Mouse (Mus musculus): Measurements from ENCODE around the gene Plch2. TPM values are rescaled to one million over a fixed set of nuclear protein-coding genes. Genes with fewer than 3 reads are reported as not detected.

Gene Plch2
- polyA plus RNA-seq, 1 experiment from 2014 or later: 4.2 TPM

- H3K36me3 ChIP-seq (replicated peaks): no peaks in the 10 kb centered on the region
- no peak overlapping the region for H3K9ac ChIP-seq
- no peak overlapping the region for H3K4me3 ChIP-seq (replicated peaks)
- no peak overlapping the region for H3K27ac ChIP-seq
- 77% methylated on average over 11 of the region's 11 CpGs for WGBS
- no peak for ATAC-seq (ENCODE audit: low FRiP score)
- H3K4me2 ChIP-seq: no peak overlapping the region
- peaks cover 30% of the 10 kb centered on the region for H3K27me3 ChIP-seq
- H3K9me3 ChIP-seq: no peaks in the 10 kb centered on the region
- H3K4me1 ChIP-seq: peaks cover 77% of the 10 kb centered on the region
These were observed 39.2 kb downstream of the Plch2 start for GRCm38 (mm10) chr4:155017253-155017878.

- no peak overlapping the region for H3K4me3 ChIP-seq (replicated peaks)
- peaks cover 72% of the 10 kb centered on the region for H3K4me1 ChIP-seq
- no peak overlapping the region for H3K27ac ChIP-seq
- no peak overlapping the region for H3K9ac ChIP-seq
- no peaks in the 10 kb centered on the region for H3K36me3 ChIP-seq (replicated peaks)
- no peak overlapping the region for H3K4me2 ChIP-seq
- ATAC-seq (ENCODE audit: low FRiP score): no peak
- peaks cover 35% of the 10 kb centered on the region for H3K27me3 ChIP-seq
- H3K9me3 ChIP-seq: no peaks in the 10 kb centered on the region
- 71% methylated on average over 11 of the region's 11 CpGs for WGBS
These were observed 39.8 kb downstream of the Plch2 start for GRCm38 (mm10) chr4:155016807-155017206.

- Histone ChIP-seq H3K27ac (no peak overlapping the region), H3K27me3 (peaks cover 39% of the 10 kb centered on the region), H3K9ac (no peak overlapping the region), H3K36me3 (replicated peaks) (no peaks in the 10 kb centered on the region), H3K4me1 (peaks cover 64% of the 10 kb centered on the region), H3K4me3 (replicated peaks) (no peak overlapping the region), H3K4me2 (no peak overlapping the region), H3K9me3 (no peaks in the 10 kb centered on the region)
- 83% methylated on average over 4 of the region's 4 CpGs for WGBS
- ATAC-seq (ENCODE audit: low FRiP score): no peak
These were observed 41.0 kb downstream of the Plch2 start for GRCm38 (mm10) chr4:155015550-155015949.

- Histone ChIP-seq H3K4me2 (no peak overlapping the region), H3K4me3 (replicated peaks) (no peak overlapping the region), H3K4me1 (peaks cover 56% of the 10 kb centered on the region), H3K27me3 (peaks cover 39% of the 10 kb centered on the region), H3K9me3 (no peaks in the 10 kb centered on the region), H3K9ac (no peak overlapping the region), H3K27ac (no peak overlapping the region), H3K36me3 (replicated peaks) (no peaks in the 10 kb centered on the region)
- ATAC-seq (ENCODE audit: low FRiP score): no peak
- 79% methylated on average over 12 of the region's 12 CpGs for WGBS
These were observed 41.8 kb downstream of the Plch2 start for GRCm38 (mm10) chr4:155014791-155015190.

GRCm38 (mm10) chr4:155014244-155014643 is 42.3 kb downstream of the Plch2 start:
- Histone ChIP-seq H3K27ac (no peak overlapping the region), H3K9me3 (no peaks in the 10 kb centered on the region), H3K9ac (no peak overlapping the region), H3K4me2 (no peak overlapping the region), H3K27me3 (peaks cover 38% of the 10 kb centered on the region), H3K4me1 (peaks cover 51% of the 10 kb centered on the region), H3K4me3 (replicated peaks) (no peak overlapping the region), H3K36me3 (replicated peaks) (no peaks in the 10 kb centered on the region)
- no peak for ATAC-seq (ENCODE audit: low FRiP score)
- 62% methylated on average over 14 of the region's 14 CpGs for WGBS

GRCm38 (mm10) chr4:155012788-155013187 is 43.8 kb downstream of the Plch2 start:
- peak; percentile 63 for ATAC-seq (ENCODE audit: low FRiP score)
- WGBS: 6% methylated on average over 4 of the region's 4 CpGs
- Histone ChIP-seq H3K9me3 (no peaks in the 10 kb centered on the region), H3K4me2 (no peak overlapping the region), H3K9ac (no peak overlapping the region), H3K27ac (no peak overlapping the region), H3K4me1 (peaks cover 36% of the 10 kb centered on the region; the same call in 1 of the 2 replicates), H3K27me3 (peaks cover 30% of the 10 kb centered on the region), H3K36me3 (replicated peaks) (no peaks in the 10 kb centered on the region), H3K4me3 (replicated peaks) (no peak overlapping the region)

- Histone ChIP-seq H3K4me1 (peaks cover 30% of the 10 kb centered on the region; the same call in 1 of the 2 replicates), H3K36me3 (replicated peaks) (no peaks in the 10 kb centered on the region), H3K4me2 (no peak overlapping the region), H3K4me3 (replicated peaks) (no peak overlapping the region), H3K27ac (no peak overlapping the region), H3K9me3 (no peaks in the 10 kb centered on the region), H3K9ac (no peak overlapping the region), H3K27me3 (peaks cover 23% of the 10 kb centered on the region)
- no peak for ATAC-seq (ENCODE audit: low FRiP score)
- 77% methylated on average over 2 of the region's 2 CpGs for WGBS
These were observed 44.5 kb downstream of the Plch2 start for GRCm38 (mm10) chr4:155012115-155012514.

- Histone ChIP-seq H3K4me1 (peaks cover 23% of the 10 kb centered on the region; the same call in 1 of the 2 replicates), H3K27me3 (peaks cover 20% of the 10 kb centered on the region), H3K27ac (no peak overlapping the region), H3K9me3 (no peaks in the 10 kb centered on the region), H3K36me3 (replicated peaks) (no peaks in the 10 kb centered on the region), H3K4me3 (replicated peaks) (no peak overlapping the region), H3K4me2 (no peak overlapping the region), H3K9ac (no peak overlapping the region)
- 84% methylated on average over 8 of the region's 8 CpGs for WGBS
- ATAC-seq (ENCODE audit: low FRiP score): no peak
These were observed 45.1 kb downstream of the Plch2 start for GRCm38 (mm10) chr4:155011312-155012025.

GRCm38 (mm10) chr4:155010870-155011269 is 45.7 kb downstream of the Plch2 start:
- Histone ChIP-seq H3K4me3 (replicated peaks) (no peak overlapping the region), H3K27ac (no peak overlapping the region), H3K36me3 (replicated peaks) (no peaks in the 10 kb centered on the region), H3K4me2 (no peak overlapping the region), H3K9me3 (no peaks in the 10 kb centered on the region), H3K4me1 (peaks cover 21% of the 10 kb centered on the region; the same call in 1 of the 2 replicates), H3K27me3 (peaks cover 20% of the 10 kb centered on the region), H3K9ac (no peak overlapping the region)
- 80% methylated on average over 5 of the region's 5 CpGs for WGBS
- ATAC-seq (ENCODE audit: low FRiP score): no peak

GRCm38 (mm10) chr4:155009216-155009615 is 47.4 kb downstream of the Plch2 start:
- Histone ChIP-seq H3K27ac (no peak overlapping the region), H3K4me3 (replicated peaks) (no peak overlapping the region), H3K4me1 (peaks cover 13% of the 10 kb centered on the region; the same call in 1 of the 2 replicates), H3K9me3 (no peaks in the 10 kb centered on the region), H3K36me3 (replicated peaks) (no peaks in the 10 kb centered on the region), H3K4me2 (no peak overlapping the region), H3K9ac (no peak overlapping the region), H3K27me3 (peaks cover 19% of the 10 kb centered on the region)
- no peak for ATAC-seq (ENCODE audit: low FRiP score)
- WGBS: 84% methylated on average over 3 of the region's 3 CpGs

- no peak overlapping the region for H3K27ac ChIP-seq
- H3K4me2 ChIP-seq: no peak overlapping the region
- H3K4me1 ChIP-seq: peaks cover 6% of the 10 kb centered on the region; the same call in 1 of the 2 replicates
- no peak for ATAC-seq (ENCODE audit: low FRiP score)
- H3K27me3 ChIP-seq: peaks cover 8% of the 10 kb centered on the region; the same call in 1 of the 2 replicates
- H3K4me3 ChIP-seq (replicated peaks): no peak overlapping the region
- H3K9ac ChIP-seq: no peak overlapping the region
- no peaks in the 10 kb centered on the region for H3K9me3 ChIP-seq
- H3K36me3 ChIP-seq (replicated peaks): no peaks in the 10 kb centered on the region
These were observed 48.5 kb downstream of the Plch2 start for GRCm38 (mm10) chr4:155008075-155008474.

- 92% methylated on average over 3 of the region's 3 CpGs for WGBS
These were observed 48.9 kb downstream of the Plch2 start for GRCm38 (mm10) chr4:155007641-155008040.

GRCm38 (mm10) chr4:155006296-155006695 is 50.3 kb downstream of the Plch2 start:
- 65% methylated on average over 10 of the region's 10 CpGs for WGBS
- no peaks in the 10 kb centered on the region for H3K4me1 ChIP-seq

More at GRCm38 (mm10) chr4:155007641-155008040, 48.9 kb downstream of the Plch2 start:
- Histone ChIP-seq H3K36me3 (replicated peaks) (no peaks in the 10 kb centered on the region), H3K9me3 (no peaks in the 10 kb centered on the region), H3K4me1 (0 out of 2 replicates have a peak, but pooled peaks cover 2% of the 10 kb centered on the region), H3K9ac (no peak overlapping the region), H3K4me2 (no peak overlapping the region), H3K27ac (no peak overlapping the region), H3K27me3 (peaks cover 8% of the 10 kb centered on the region; the same call in 1 of the 2 replicates), H3K4me3 (replicated peaks) (no peak overlapping the region)
- ATAC-seq (ENCODE audit: low FRiP score): no peak

More at GRCm38 (mm10) chr4:155006296-155006695, 50.3 kb downstream of the Plch2 start:
- ATAC-seq (ENCODE audit: low FRiP score): no peak
- Histone ChIP-seq H3K9me3 (no peaks in the 10 kb centered on the region), H3K27ac (no peak overlapping the region), H3K4me3 (replicated peaks) (no peak overlapping the region), H3K4me2 (no peak overlapping the region), H3K27me3 (no peaks in the 10 kb centered on the region), H3K9ac (no peak overlapping the region), H3K36me3 (replicated peaks) (no peaks in the 10 kb centered on the region)
